Mouse (Mus musculus): ENCODE data around the gene Sept8. TPM values are rescaled to one million over a fixed set of nuclear protein-coding genes. Genes with fewer than 3 reads are reported as not detected.

Gene Sept8
- total and polyA plus RNA-seq, 2 experiments from 2014 or later = 18.7 to 54.6 TPM

DNA sequence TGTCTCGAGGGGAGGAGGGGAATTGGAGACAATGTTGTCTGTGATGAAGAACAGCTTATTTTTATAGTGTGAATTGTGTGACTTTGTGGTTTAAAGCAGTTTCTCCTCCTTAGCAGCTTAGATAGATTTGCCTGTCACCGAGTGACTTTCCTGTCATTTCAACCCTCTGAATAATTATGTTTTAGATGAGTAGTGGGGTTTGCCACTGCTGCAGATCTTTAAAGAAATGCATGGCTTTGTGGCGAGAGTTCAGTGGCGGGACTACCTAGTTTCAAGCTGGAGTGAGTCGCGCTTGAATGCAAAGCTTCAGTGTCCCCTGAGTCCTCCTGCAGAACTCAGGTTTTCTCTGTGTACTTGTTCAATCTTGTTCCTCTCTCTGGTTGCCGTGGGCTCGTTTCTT lies 69.2 kb downstream of the Sept8 start:
- Histone ChIP-seq H3K27me3 (ENCODE audit: insufficient read depth, low read length) (no peaks in the 10 kb centered on the region), H3K4me2 (ENCODE audit: low read depth, low read length, poor library complexity, severe bottlenecking) (no peak overlapping the region), H3K9me3 (ENCODE audit: low read length) (no peaks in the 10 kb centered on the region), H3K9ac (replicated peaks; ENCODE audit: low read length, poor library complexity, severe bottlenecking) (no peak overlapping the region), H3K4me1 (ENCODE audit: insufficient read depth, low read length) (no peaks in the 10 kb centered on the region), H3K4me3 (ENCODE audit: low read depth, low read length) (no peak overlapping the region), H3K36me3 (ENCODE audit: insufficient read depth, low read length) (peaks cover 65% of the 10 kb centered on the region), H3K27ac (ENCODE audit: low read depth, low read length) (no peak overlapping the region)
- TF ChIP-seq CTCF (IDR thresholded peaks at IDR 0.05) = no peak
- no peak for ATAC-seq (ENCODE audit: low FRiP score)
- no peak for DNase-seq (ENCODE audit: low spot score)
- 81% methylated on average over 8 of the region's 8 CpGs for WGBS

DNA sequence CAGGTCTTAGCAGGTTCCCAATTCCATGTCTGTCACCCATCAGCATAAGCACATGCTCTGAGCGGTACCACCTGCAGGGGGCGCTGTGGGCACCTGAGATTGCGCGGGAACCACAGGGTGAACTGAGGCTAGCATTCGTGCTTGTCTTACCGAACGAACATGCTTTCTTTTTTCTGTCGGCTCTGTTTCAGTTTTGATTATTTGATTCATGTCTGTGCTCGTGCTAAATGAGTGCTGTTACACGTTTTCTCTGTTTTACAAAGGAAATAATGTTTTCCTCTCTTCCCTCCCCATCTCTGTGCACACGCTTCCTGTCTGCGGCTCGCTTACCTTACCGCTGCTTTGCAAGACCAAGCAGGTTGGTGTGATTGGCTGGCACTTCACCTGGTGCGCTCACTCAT lies 71.3 kb downstream of the Sept8 start:
- Histone ChIP-seq H3K27me3 (ENCODE audit: insufficient read depth, low read length) (no peaks in the 10 kb centered on the region), H3K36me3 (ENCODE audit: insufficient read depth, low read length) (peaks cover 69% of the 10 kb centered on the region), H3K4me2 (ENCODE audit: low read depth, low read length, poor library complexity, severe bottlenecking) (no peak overlapping the region), H3K9me3 (ENCODE audit: low read length) (no peaks in the 10 kb centered on the region), H3K9ac (replicated peaks; ENCODE audit: low read length, poor library complexity, severe bottlenecking) (no peak overlapping the region), H3K4me1 (ENCODE audit: insufficient read depth, low read length) (no peaks in the 10 kb centered on the region), H3K4me3 (ENCODE audit: low read depth, low read length) (no peak overlapping the region), H3K27ac (ENCODE audit: low read depth, low read length) (no peak overlapping the region)
- no peak for DNase-seq (ENCODE audit: low spot score)
- 47% methylated on average over 15 of the region's 15 CpGs for WGBS
- no peak for ATAC-seq (ENCODE audit: low FRiP score)
- TF ChIP-seq CTCF (IDR thresholded peaks at IDR 0.05) = peak; percentile 72

DNA sequence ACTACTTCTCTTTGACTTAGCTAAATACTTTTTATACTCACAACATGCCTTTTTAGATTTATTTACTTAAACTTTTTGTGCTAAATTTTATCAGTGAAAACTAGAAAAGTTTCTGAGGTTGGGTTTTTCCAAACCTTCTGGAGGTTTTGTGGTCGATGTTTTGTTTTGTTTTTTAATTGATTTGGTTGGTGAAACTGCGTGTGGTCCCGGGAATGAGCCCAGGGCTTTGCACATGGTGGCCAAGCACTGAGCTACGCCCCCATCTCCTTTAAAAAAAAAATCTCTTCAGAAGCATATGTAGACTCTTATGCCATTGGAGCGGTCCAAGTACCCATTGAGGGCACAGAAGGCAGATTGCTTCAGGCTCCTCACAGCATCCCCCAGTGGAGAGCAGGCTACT lies 72.1 kb downstream of the Sept8 start:
- Histone ChIP-seq H3K4me3 (ENCODE audit: low read depth, low read length) (no peak overlapping the region), H3K9me3 (ENCODE audit: low read length) (no peaks in the 10 kb centered on the region), H3K9ac (replicated peaks; ENCODE audit: low read length, poor library complexity, severe bottlenecking) (no peak overlapping the region), H3K4me2 (ENCODE audit: low read depth, low read length, poor library complexity, severe bottlenecking) (no peak overlapping the region), H3K4me1 (ENCODE audit: insufficient read depth, low read length) (no peaks in the 10 kb centered on the region), H3K27ac (ENCODE audit: low read depth, low read length) (no peak overlapping the region), H3K36me3 (ENCODE audit: insufficient read depth, low read length) (peaks cover 68% of the 10 kb centered on the region), H3K27me3 (ENCODE audit: insufficient read depth, low read length) (no peaks in the 10 kb centered on the region)
- no peak for TF ChIP-seq CTCF (IDR thresholded peaks at IDR 0.05)
- DNase-seq (ENCODE audit: low spot score) = no peak
- no peak for ATAC-seq (ENCODE audit: low FRiP score)
- WGBS = 96% methylated on average over 5 of the region's 5 CpGs

Other genes with a start within 250 kb of the Sept8 start
- 93.7 and 112 TPM in 2 replicates for gene Hspa4, start 218.8 kb upstream of the Sept8 start, total RNA-seq (2014; rRNA removed)
- 42.8 and 43.3 TPM in 2 replicates for gene Hspa4, start 218.8 kb upstream of the Sept8 start, polyA plus RNA-seq (2015; fragmentation: Nextera tagmentation; extraction: Ambion mirVana)
- 0.11 and 0.76 TPM in 2 replicates for gene Zcchc10, start 194.6 kb upstream of the Sept8 start, total RNA-seq (2014; rRNA removed)
- gene Zcchc10, start 194.6 kb upstream of the Sept8 start, polyA plus RNA-seq (2015; fragmentation: Nextera tagmentation; extraction: Ambion mirVana) = 16.3 and 17.4 TPM in 2 replicates
- 103 and 126 TPM in 2 replicates for gene Aff4, start 168.4 kb upstream of the Sept8 start, total RNA-seq (2014; rRNA removed)
- 64.6 and 90.2 TPM in 2 replicates for gene Aff4, start 168.4 kb upstream of the Sept8 start, polyA plus RNA-seq (2015; fragmentation: Nextera tagmentation; extraction: Ambion mirVana)
- gene Leap2, start 96.1 kb upstream of the Sept8 start, total RNA-seq (2014; rRNA removed) = not detected in 2 replicates
- not detected in 2 replicates for gene Leap2, start 96.1 kb upstream of the Sept8 start, polyA plus RNA-seq (2015; fragmentation: Nextera tagmentation; extraction: Ambion mirVana)
- 19.6 and 23.8 TPM in 2 replicates for gene Uqcrq, start 88.4 kb upstream of the Sept8 start, total RNA-seq (2014; rRNA removed)
- 860 and 944 TPM in 2 replicates for gene Uqcrq, start 88.4 kb upstream of the Sept8 start, polyA plus RNA-seq (2015; fragmentation: Nextera tagmentation; extraction: Ambion mirVana)
- 0.05 and 5.5 TPM in 2 replicates for gene Gdf9, start 88.2 kb upstream of the Sept8 start, total RNA-seq (2014; rRNA removed)
- 1.1 and 2.3 TPM in 2 replicates for gene Gdf9, start 88.2 kb upstream of the Sept8 start, polyA plus RNA-seq (2015; fragmentation: Nextera tagmentation; extraction: Ambion mirVana)
- not detected in 2 replicates for gene Gm10447, start 62.1 kb upstream of the Sept8 start, total RNA-seq (2014; rRNA removed)
- gene Gm10447, start 62.1 kb upstream of the Sept8 start, polyA plus RNA-seq (2015; fragmentation: Nextera tagmentation; extraction: Ambion mirVana) = 0.11 TPM in 2 replicates
- 5.4 and 10.9 TPM in 2 replicates for gene Shroom1, start 62.1 kb upstream of the Sept8 start, total RNA-seq (2014; rRNA removed)
- gene Shroom1, start 62.1 kb upstream of the Sept8 start, polyA plus RNA-seq (2015; fragmentation: Nextera tagmentation; extraction: Ambion mirVana) = 3.4 and 4.1 TPM in 2 replicates
- gene Gm9837, start 48.8 kb upstream of the Sept8 start, total RNA-seq (2014; rRNA removed) = not detected in 2 replicates
- gene Gm9837, start 48.8 kb upstream of the Sept8 start, polyA plus RNA-seq (2015; fragmentation: Nextera tagmentation; extraction: Ambion mirVana) = not detected in 2 replicates
- not detected in 2 replicates for gene Gm9945, start 39.1 kb upstream of the Sept8 start, total RNA-seq (2014; rRNA removed)
- gene Gm9945, start 39.1 kb upstream of the Sept8 start, polyA plus RNA-seq (2015; fragmentation: Nextera tagmentation; extraction: Ambion mirVana) = 0.33 and 0.43 TPM in 2 replicates
- 6.6 and 7.3 TPM in 2 replicates for gene Sowaha, start 39.0 kb upstream of the Sept8 start, total RNA-seq (2014; rRNA removed)
- gene Sowaha, start 39.0 kb upstream of the Sept8 start, polyA plus RNA-seq (2015; fragmentation: Nextera tagmentation; extraction: Ambion mirVana) = 3.5 and 4.0 TPM in 2 replicates
- gene Kif3a, start 48.1 kb downstream of the Sept8 start, total RNA-seq (2014; rRNA removed) = 114 and 117 TPM in 2 replicates
- 335 and 386 TPM in 2 replicates for gene Kif3a, start 48.1 kb downstream of the Sept8 start, polyA plus RNA-seq (2015; fragmentation: Nextera tagmentation; extraction: Ambion mirVana)
- gene Il4, start 99.4 kb downstream of the Sept8 start, total RNA-seq (2014; rRNA removed) = not detected in 2 replicates
- gene Il4, start 99.4 kb downstream of the Sept8 start, polyA plus RNA-seq (2015; fragmentation: Nextera tagmentation; extraction: Ambion mirVana) = 3.9 and 4.9 TPM in 2 replicates
- gene Il13, start 115.4 kb downstream of the Sept8 start, total RNA-seq (2014; rRNA removed) = not detected in 2 replicates
- not detected in 2 replicates for gene Il13, start 115.4 kb downstream of the Sept8 start, polyA plus RNA-seq (2015; fragmentation: Nextera tagmentation; extraction: Ambion mirVana)
- gene Rad50, start 188.1 kb downstream of the Sept8 start, total RNA-seq (2014; rRNA removed) = 5.2 and 5.8 TPM in 2 replicates
- 8.9 and 10.0 TPM in 2 replicates for gene Rad50, start 188.1 kb downstream of the Sept8 start, polyA plus RNA-seq (2015; fragmentation: Nextera tagmentation; extraction: Ambion mirVana)
- not detected in 2 replicates for gene Il5, start 201.5 kb downstream of the Sept8 start, total RNA-seq (2014; rRNA removed)
- gene Il5, start 201.5 kb downstream of the Sept8 start, polyA plus RNA-seq (2015; fragmentation: Nextera tagmentation; extraction: Ambion mirVana) = 0.15 and 0.30 TPM in 2 replicates

Data from midbrain, postnatal 0 days (tissue).